ENCODE assay signal across 22 mouse cellular contexts in the genomic region with DNA sequence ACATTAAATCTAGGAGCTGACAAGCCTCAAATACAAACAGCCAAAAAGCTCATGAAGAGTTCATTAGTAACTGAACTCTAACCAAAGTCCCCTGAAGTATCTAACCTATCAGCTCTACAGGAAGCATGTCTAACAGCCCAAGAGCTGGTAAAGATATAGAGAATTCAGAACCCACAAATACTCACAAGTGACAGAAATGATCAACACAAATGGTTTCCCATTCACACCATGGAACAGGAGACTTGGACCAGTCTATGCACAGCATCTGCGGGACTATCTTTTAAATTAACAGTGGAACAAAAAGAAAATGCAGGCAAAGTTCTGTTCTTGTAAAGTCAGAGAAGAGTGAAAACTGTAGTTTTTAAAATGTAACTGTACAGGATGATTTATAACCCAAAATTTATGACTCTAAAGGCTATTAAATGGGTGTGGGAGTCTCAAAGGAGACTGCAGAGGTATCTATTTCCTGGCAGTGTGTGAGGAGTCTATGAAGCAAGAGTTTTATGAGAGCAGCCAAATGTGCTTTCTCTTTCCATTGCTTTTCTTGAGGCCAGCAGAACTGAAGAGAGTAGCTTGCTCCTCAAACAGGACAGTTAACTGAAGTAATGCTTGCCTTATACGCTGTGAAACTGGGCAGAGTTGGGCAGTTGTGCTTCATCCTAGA.
DNase-seq lines count a peak whose midpoint lies in the region; ATAC-seq and TF ChIP-seq lines count a peak whose summit lies in the region.
"Had no signal": no experiment of that assay in that cellular context is flagged by ENCODE, and none has a peak within 500 bp of the region (broad histone marks: within the 10 kb centered on the region; RNA-seq: fewer than 3 reads in every experiment).

No protein-coding gene starts in this region.

- no peak overlapping the region for H3K4me2 ChIP-seq in kidney, embryonic 16.5 days (replicated peaks; ENCODE audit: low read depth, low read length)
- no peak overlapping the region for H3K4me2 ChIP-seq in intestine, embryonic 14.5 days (ENCODE audit: low read length)
- H3K4me2 ChIP-seq in intestine, postnatal 0 days (replicated peaks; ENCODE audit: low read depth): no peak overlapping the region
- H3K4me2 ChIP-seq in hindbrain, embryonic 11.5 days (replicated peaks; ENCODE audit: low read depth, low read length): no peak overlapping the region
- H3K4me2 ChIP-seq: embryonic facial prominence, embryonic 15.5 days; heart, embryonic 12.5 days; hindbrain, embryonic 15.5 days had no signal

- H3K27ac ChIP-seq in kidney, embryonic 16.5 days (ENCODE audit: low read length): no peak overlapping the region
- H3K27ac ChIP-seq in intestine, embryonic 14.5 days (ENCODE audit: low read depth): no peak overlapping the region
- H3K27ac ChIP-seq in intestine, postnatal 0 days (ENCODE audit: low read depth, low read length): no peak overlapping the region
- H3K27ac ChIP-seq in hindbrain, embryonic 11.5 days (ENCODE audit: low read depth, low read length): no peak overlapping the region
- H3K27ac ChIP-seq: embryonic facial prominence, embryonic 15.5 days; forebrain, embryonic 10.5 days; heart, adult 2 months; hindbrain, embryonic 10.5 days; hindbrain, embryonic 15.5 days had no signal

- H3K9ac ChIP-seq in kidney, embryonic 16.5 days (replicated peaks; ENCODE audit: low read length): no peak overlapping the region
- H3K9ac ChIP-seq in intestine, embryonic 14.5 days (ENCODE audit: low read length): no peak overlapping the region
- H3K9ac ChIP-seq in intestine, postnatal 0 days (ENCODE audit: low read depth, low read length): no peak overlapping the region
- no peak overlapping the region for H3K9ac ChIP-seq in hindbrain, embryonic 11.5 days (ENCODE audit: low read depth, low read length)
- H3K9ac ChIP-seq: embryonic facial prominence, embryonic 15.5 days; heart, embryonic 12.5 days; hindbrain, embryonic 15.5 days had no signal

- peaks cover 10% of the 10 kb centered on the region; the same call in 1 of the 2 replicates for H3K4me1 ChIP-seq in kidney, embryonic 16.5 days (ENCODE audit: insufficient read depth, low read length)
- H3K4me1 ChIP-seq in intestine, embryonic 14.5 days (replicated peaks; ENCODE audit: control insufficient read depth, insufficient read depth, low read length): no peaks in the 10 kb centered on the region
- H3K4me1 ChIP-seq in intestine, postnatal 0 days (replicated peaks; ENCODE audit: control insufficient read depth, insufficient read depth, low read length): no peaks in the 10 kb centered on the region
- H3K4me1 ChIP-seq in hindbrain, embryonic 11.5 days (replicated peaks; ENCODE audit: control insufficient read depth, insufficient read depth, low read length): no peaks in the 10 kb centered on the region
- H3K4me1 ChIP-seq: embryonic facial prominence, embryonic 15.5 days; forebrain, embryonic 10.5 days; heart, embryonic 12.5 days; hindbrain, embryonic 10.5 days; hindbrain, embryonic 15.5 days had no signal

- no peak for DNase-seq in kidney, postnatal 10 days
- no peak for DNase-seq in intestine, embryonic 14.5 days (ENCODE audit: low spot score)
- no peak for DNase-seq in hindbrain, embryonic 11.5 days (ENCODE audit: low spot score)
- DNase-seq in cerebellum, adult 11-12 months: no peak
- DNase-seq: adrenal gland, postnatal 14 days; cerebellum, adult 18-20 months; cerebellum, adult 9-11 months; cerebellum, postnatal 36 days; gastrocnemius, postnatal 14 days; heart, adult 2 months had no signal

- peak; percentile 81; the same call in 1 of the 2 replicates for ATAC-seq in kidney, embryonic 16.5 days (ENCODE audit: low FRiP score, low TSS enrichment)
- 0 out of 2 replicates have a peak, but pooled peaks have one; percentile 43 for ATAC-seq in intestine, embryonic 14.5 days (replicated peaks; ENCODE audit: low FRiP score, low TSS enrichment, low read depth)
- ATAC-seq in intestine, postnatal 0 days: peak; percentile 92
- 0 out of 2 replicates have a peak, but pooled peaks have one; percentile 14 for ATAC-seq in megakaryocyte-erythroid progenitor cell, adult 5-6 weeks (replicated peaks; ENCODE audit: low FRiP score, low TSS enrichment, poor library complexity, severe bottlenecking)
- ATAC-seq in hindbrain, embryonic 11.5 days (ENCODE audit: low FRiP score): no peak
- ATAC-seq: activated CD4-positive, CD25-positive, alpha-beta regulatory T cell, adult 4 months; Patski had no signal

- no peaks in the 10 kb centered on the region for H3K36me3 ChIP-seq in kidney, embryonic 16.5 days (ENCODE audit: insufficient read depth, low read length)
- no peaks in the 10 kb centered on the region for H3K36me3 ChIP-seq in intestine, embryonic 14.5 days (ENCODE audit: control insufficient read depth, insufficient read depth, low read length)
- no peaks in the 10 kb centered on the region for H3K36me3 ChIP-seq in intestine, postnatal 0 days (ENCODE audit: control insufficient read depth, insufficient read depth)
- H3K36me3 ChIP-seq in hindbrain, embryonic 11.5 days (ENCODE audit: control insufficient read depth, insufficient read depth, low read length): no peaks in the 10 kb centered on the region
- H3K36me3 ChIP-seq: embryonic facial prominence, embryonic 15.5 days; forebrain, embryonic 10.5 days; heart, embryonic 12.5 days; hindbrain, embryonic 10.5 days; hindbrain, embryonic 15.5 days had no signal

- no peak for TF ChIP-seq CTCF in intestine, postnatal 0 days (IDR thresholded peaks at IDR 0.05; ENCODE audit: low read depth)

- H3K4me3 ChIP-seq in kidney, embryonic 16.5 days (ENCODE audit: low read length): no peak overlapping the region
- no peak overlapping the region for H3K4me3 ChIP-seq in intestine, embryonic 14.5 days (ENCODE audit: low read depth, low read length)
- H3K4me3 ChIP-seq in intestine, postnatal 0 days (ENCODE audit: low read depth, low read length): no peak overlapping the region
- H3K4me3 ChIP-seq in hindbrain, embryonic 11.5 days (ENCODE audit: low read depth, low read length): no peak overlapping the region
- H3K4me3 ChIP-seq: embryonic facial prominence, embryonic 15.5 days; erythroblast, embryonic 14.5 days; forebrain, embryonic 10.5 days; heart, adult 2 months; heart, embryonic 12.5 days; hindbrain, embryonic 10.5 days; hindbrain, embryonic 15.5 days had no signal

- WGBS in kidney, embryonic 16.5 days: 52% methylated on average over 2 of the region's 2 CpGs
- 76% methylated on average over 2 of the region's 2 CpGs for WGBS in intestine, embryonic 14.5 days
- WGBS in intestine, postnatal 0 days: 61% methylated on average over 2 of the region's 2 CpGs
- 89% methylated on average over 2 of the region's 2 CpGs for WGBS in hindbrain, embryonic 11.5 days

- H3K27me3 ChIP-seq in kidney, embryonic 16.5 days (ENCODE audit: insufficient read depth, low read length): no peaks in the 10 kb centered on the region
- H3K27me3 ChIP-seq in intestine, embryonic 14.5 days (replicated peaks; ENCODE audit: control insufficient read depth, insufficient read depth, low read length): no peaks in the 10 kb centered on the region
- no peaks in the 10 kb centered on the region for H3K27me3 ChIP-seq in intestine, postnatal 0 days (replicated peaks; ENCODE audit: control insufficient read depth, insufficient read depth, low read length)
- H3K27me3 ChIP-seq in hindbrain, embryonic 11.5 days (ENCODE audit: control insufficient read depth, insufficient read depth, low read length): no peaks in the 10 kb centered on the region
- H3K27me3 ChIP-seq: CH12.LX; embryonic facial prominence, embryonic 15.5 days; heart, embryonic 12.5 days; hindbrain, embryonic 15.5 days had no signal

- no peaks in the 10 kb centered on the region for H3K9me3 ChIP-seq in kidney, embryonic 16.5 days (ENCODE audit: low read length)
- no peaks in the 10 kb centered on the region for H3K9me3 ChIP-seq in intestine, embryonic 14.5 days (ENCODE audit: control insufficient read depth, low read length)
- H3K9me3 ChIP-seq in intestine, postnatal 0 days (ENCODE audit: control insufficient read depth): no peaks in the 10 kb centered on the region
- no peaks in the 10 kb centered on the region for H3K9me3 ChIP-seq in hindbrain, embryonic 11.5 days (ENCODE audit: control insufficient read depth, low read length)
- H3K9me3 ChIP-seq: embryonic facial prominence, embryonic 15.5 days; forebrain, embryonic 10.5 days; heart, embryonic 12.5 days; hindbrain, embryonic 10.5 days; hindbrain, embryonic 15.5 days had no signal
